Mouse (Mus musculus) liver, embryonic 13.5 days (tissue): Measurements from ENCODE around the gene Hnrnpu. TPM values are rescaled to one million over a fixed set of nuclear protein-coding genes. Genes with fewer than 3 reads are reported as not detected.

Source experiments
- ATAC-seq: fragments of 200-750 bp; cut with Nextera tagmentation; 2 replicates; pipeline ENCODE4 v1.8.0; 2017; ENCODE audit warnings: low read depth, mild to moderate bottlenecking, moderate number of reproducible peaks, moderate library complexity
- DNase-seq: peaks from one replicate; pipeline ENCODE4 v3.0.0; 2022
- H3K27ac ChIP-seq: fragments of 300-500 bp; sonication (generic); 2 replicates; pipeline ENCODE4 v1.5.1; 2015; ENCODE audit warnings: moderate library complexity, mild to moderate bottlenecking, inconsistent platforms
- H3K27me3 ChIP-seq: fragments of 300-500 bp; sonication (generic); 2 replicates; pipeline ENCODE4 v1.6.1; 2015; ENCODE audit warnings: mild to moderate bottlenecking, inconsistent platforms
- H3K36me3 ChIP-seq: fragments of 300-500 bp; sonication (generic); 2 replicates; pipeline ENCODE4 v1.6.1; 2015; ENCODE audit warnings: mild to moderate bottlenecking, inconsistent platforms
- H3K4me1 ChIP-seq: fragments of 300-500 bp; sonication (generic); replicated peaks from 2 replicates; pipeline ENCODE4 v1.6.1; 2015; ENCODE audit warnings: inconsistent platforms
- H3K4me2 ChIP-seq: fragments of 300-500 bp; sonication (generic); 2 replicates; pipeline ENCODE4 v1.6.1; 2015; ENCODE audit warnings: inconsistent platforms, mild to moderate bottlenecking, moderate library complexity
- H3K4me3 ChIP-seq: fragments of 300-500 bp; sonication (generic); replicated peaks from 2 replicates; pipeline ENCODE4 v1.5.1; 2015; ENCODE audit warnings: mild to moderate bottlenecking, inconsistent platforms
- H3K9ac ChIP-seq: fragments of 300-500 bp; sonication (generic); 2 replicates; pipeline ENCODE4 v1.6.1; 2015; ENCODE audit warnings: mild to moderate bottlenecking, inconsistent platforms
- H3K9me3 ChIP-seq: fragments of 300-500 bp; sonication (generic); replicated peaks from 2 replicates; pipeline ENCODE4 v1.6.1; 2016; ENCODE audit warnings: inconsistent platforms
- WGBS: fragments of 180-500 bp; shearing (Covaris S2); methylation state at CpG from one replicate; pipeline ENCODE4 v1.1.7; 2015; ENCODE audit not compliant: insufficient replicate concordance; 5-methylcytosine and 5-hydroxymethylcytosine counted together
- polyA plus RNA-seq: library from polyadenylated mRNA; unstranded; fragments of >200 nt; fragmentation: Nextera tagmentation; extraction: Ambion mirVana; gene quantifications from 2 replicates; pipeline ENCODE4 v1.2.1, GENCODE M21; 2015

Gene Hnrnpu
- polyA plus RNA-seq: 177 and 260 TPM in 2 replicates

DNA sequence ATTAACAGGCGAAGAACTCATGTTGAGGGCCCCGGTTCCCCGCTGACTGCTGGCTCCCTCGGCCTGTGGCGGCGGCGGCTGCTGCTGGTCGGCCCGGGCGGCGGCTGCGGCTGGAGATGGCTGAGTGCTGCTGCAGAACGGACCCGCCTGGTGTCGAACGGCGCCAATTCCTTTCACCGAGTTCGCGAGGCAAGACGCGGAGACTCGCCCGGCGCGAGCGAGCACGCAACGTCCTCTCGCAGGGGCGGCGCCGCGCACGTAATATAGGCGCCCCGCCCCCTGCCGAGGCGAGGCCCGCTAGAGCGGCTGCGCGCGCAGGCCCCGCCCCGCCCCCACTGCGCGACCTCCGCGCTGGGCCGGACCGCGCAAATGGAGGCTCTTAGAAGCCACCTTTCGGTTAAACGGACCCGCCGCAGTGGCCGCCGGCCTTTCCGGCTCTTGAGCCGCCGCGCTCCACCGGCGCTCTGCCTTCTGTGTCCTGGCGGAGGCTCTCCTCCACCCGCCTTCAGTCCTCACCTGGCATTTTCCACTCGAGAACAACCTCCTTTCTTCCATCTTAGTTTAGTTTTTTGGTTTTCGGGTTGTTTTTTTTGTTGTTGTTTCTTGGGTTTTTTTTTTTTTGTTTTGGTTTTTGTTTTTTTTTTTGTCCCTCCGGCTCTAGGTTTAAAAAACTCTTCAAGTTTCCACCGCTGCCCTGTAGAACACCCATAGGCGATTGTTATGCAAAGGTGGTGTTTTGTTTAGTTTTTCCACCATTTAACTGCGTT, at the start of gene Hnrnpu:
Hnrnpu (minus strand) TSS at position 247 of the 767 bp plus-strand sequence.
- Histone ChIP-seq H3K27me3 (no peaks in the 10 kb centered on the region), H3K4me2 (peak within 1 kb of the TSS; percentile 76), H3K27ac (peak within 1 kb of the TSS; percentile 100), H3K4me1 (peaks cover 39% of the 10 kb centered on the region), H3K36me3 (peaks cover 26% of the 10 kb centered on the region), H3K4me3 (peak within 1 kb of the TSS; percentile 99), H3K9me3 (no peaks in the 10 kb centered on the region), H3K9ac (peak within 1 kb of the TSS; percentile 100)
- DNase-seq (peak; percentile 91), ATAC-seq (peak; percentile 83)
- under 1% methylated on average over 73 of the region's 73 CpGs for WGBS

DNA sequence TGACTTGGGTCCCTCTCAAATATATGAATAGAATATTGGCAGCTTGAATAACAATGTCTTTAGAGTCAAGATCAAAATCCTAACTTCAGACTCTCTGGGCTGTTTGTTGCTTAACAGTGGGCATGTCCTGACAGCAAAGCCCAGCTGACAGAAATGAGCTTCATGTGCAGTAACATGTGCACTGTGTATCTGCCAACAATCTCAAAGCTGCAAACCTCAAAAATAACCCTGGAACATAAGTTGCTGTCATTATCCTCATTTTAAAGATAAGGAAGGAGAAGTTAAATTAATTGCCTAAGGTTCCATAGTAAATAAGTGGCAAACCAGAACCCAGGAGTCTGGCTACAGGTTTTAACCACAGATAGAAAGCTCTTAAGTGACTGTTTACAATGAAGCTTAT, 44.6 kb upstream of the Hnrnpu start:
- no peak overlapping the region for H3K9ac ChIP-seq
- peaks cover 16% of the 10 kb centered on the region for H3K4me1 ChIP-seq
- no peak for ATAC-seq
- no peaks in the 10 kb centered on the region for H3K9me3 ChIP-seq
- no peak overlapping the region for H3K27ac ChIP-seq
- DNase-seq: no peak
- no peaks in the 10 kb centered on the region for H3K36me3 ChIP-seq
- no peak overlapping the region for H3K4me3 ChIP-seq
- H3K4me2 ChIP-seq: no peak overlapping the region
- H3K27me3 ChIP-seq: no peaks in the 10 kb centered on the region

DNA sequence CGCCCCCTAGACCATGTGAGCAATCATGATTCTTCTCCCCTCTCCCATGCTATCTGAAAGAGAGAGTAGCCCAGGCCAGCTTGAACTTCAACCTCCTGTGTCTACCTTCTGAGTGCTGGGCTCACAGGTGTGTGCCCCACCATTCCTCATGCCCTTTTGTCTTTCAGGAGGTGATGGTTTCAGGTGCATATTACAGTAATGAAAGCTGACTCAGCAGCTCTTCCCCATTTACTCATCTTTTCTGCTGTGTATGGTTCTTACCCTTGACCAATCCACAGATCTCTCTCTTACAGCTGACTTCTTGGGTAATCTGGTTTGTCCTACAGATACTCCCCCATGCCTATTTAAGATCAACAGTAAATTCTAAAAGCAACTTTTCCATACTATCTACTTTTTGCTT, 41.6 kb upstream of the Hnrnpu start:
- Histone ChIP-seq H3K9ac (no peak overlapping the region), H3K36me3 (no peaks in the 10 kb centered on the region), H3K27me3 (no peaks in the 10 kb centered on the region), H3K4me3 (no peak overlapping the region), H3K4me2 (no peak overlapping the region), H3K27ac (no peak overlapping the region), H3K9me3 (no peaks in the 10 kb centered on the region), H3K4me1 (peaks cover 18% of the 10 kb centered on the region)
- DNase-seq: no peak
- WGBS: 80% methylated on average over 1 of the region's 1 CpGs
- no peak for ATAC-seq

DNA sequence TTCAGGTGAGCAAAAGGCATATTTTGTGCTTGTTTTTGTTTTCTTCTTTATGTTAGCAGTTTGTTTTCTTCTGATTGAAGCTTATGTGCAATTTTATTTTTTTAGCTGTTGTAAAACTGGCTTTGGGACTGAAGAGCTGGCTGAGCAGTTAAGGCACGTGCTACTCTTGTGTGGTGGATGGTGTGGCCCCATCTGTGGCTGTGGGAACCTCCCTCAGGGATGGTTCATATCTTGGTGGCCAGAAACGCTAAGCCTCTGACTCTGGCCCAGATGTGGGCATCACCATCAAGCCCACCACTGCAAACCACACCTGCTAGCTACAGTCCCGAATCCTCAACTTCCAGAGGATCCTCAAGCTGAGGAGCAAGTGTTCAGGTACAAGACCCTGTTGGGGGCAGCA, 40.5 kb upstream of the Hnrnpu start:
- H3K27me3 ChIP-seq: no peaks in the 10 kb centered on the region
- no peak overlapping the region for H3K4me2 ChIP-seq
- no peaks in the 10 kb centered on the region for H3K9me3 ChIP-seq
- no peak overlapping the region for H3K9ac ChIP-seq
- no peaks in the 10 kb centered on the region for H3K36me3 ChIP-seq
- WGBS: 38% methylated on average over 3 of the region's 3 CpGs
- H3K4me1 ChIP-seq: peaks cover 22% of the 10 kb centered on the region
- H3K27ac ChIP-seq: no peak overlapping the region
- ATAC-seq: peak; percentile 76
- no peak for DNase-seq
- H3K4me3 ChIP-seq: no peak overlapping the region

DNA sequence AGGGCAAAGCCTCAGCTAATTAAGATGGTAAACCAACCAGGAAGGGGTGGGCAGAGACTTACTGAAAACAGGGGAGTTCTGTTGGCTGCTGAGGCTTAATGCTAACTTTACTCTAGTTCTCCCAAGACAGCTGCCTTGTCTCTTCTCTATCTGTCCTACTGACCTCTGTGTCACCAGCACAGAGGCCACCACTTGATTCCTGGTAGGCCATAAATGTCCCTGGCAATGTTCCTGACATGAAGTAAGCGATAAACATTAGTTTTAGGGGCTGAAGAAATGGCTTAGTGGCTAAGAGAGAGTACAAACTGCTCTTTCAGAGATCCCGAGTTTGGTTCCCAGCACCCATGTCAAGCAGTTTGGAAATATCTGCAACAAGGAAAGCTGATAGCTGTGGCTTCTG, 39.3 kb upstream of the Hnrnpu start:
- Histone ChIP-seq H3K9me3 (no peaks in the 10 kb centered on the region), H3K4me2 (no peak overlapping the region), H3K4me3 (no peak overlapping the region), H3K4me1 (peaks cover 22% of the 10 kb centered on the region), H3K27ac (no peak overlapping the region), H3K27me3 (no peaks in the 10 kb centered on the region), H3K36me3 (no peaks in the 10 kb centered on the region), H3K9ac (no peak overlapping the region)
- DNase-seq (no peak), ATAC-seq (no peak)
- 59% methylated on average over 2 of the region's 2 CpGs for WGBS

DNA sequence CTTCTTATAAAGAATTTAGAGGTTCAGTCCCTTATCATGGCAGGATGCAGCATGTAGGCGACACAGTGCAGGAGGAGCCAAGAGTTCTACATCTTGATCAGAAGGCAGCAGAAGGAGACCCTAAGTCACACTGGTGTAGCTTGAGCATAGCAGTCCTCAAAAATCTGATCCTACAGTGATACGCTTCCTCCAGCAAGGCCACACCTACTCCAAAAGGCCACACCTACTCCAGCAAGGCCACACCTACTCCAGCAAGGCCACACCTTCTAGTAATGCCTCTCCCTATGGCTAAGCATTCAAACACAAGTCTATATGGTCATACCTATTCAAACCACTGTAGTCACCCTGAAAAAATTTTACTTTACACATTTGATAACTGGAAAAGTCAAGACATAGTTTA, 38.5 kb upstream of the Hnrnpu start:
- Histone ChIP-seq H3K9ac (no peak overlapping the region), H3K27ac (no peak overlapping the region), H3K36me3 (no peaks in the 10 kb centered on the region), H3K4me3 (no peak overlapping the region), H3K9me3 (no peaks in the 10 kb centered on the region), H3K27me3 (no peaks in the 10 kb centered on the region), H3K4me2 (no peak overlapping the region), H3K4me1 (peaks cover 22% of the 10 kb centered on the region)
- ATAC-seq (peak; percentile 82), DNase-seq (peak; percentile 59)
- WGBS: 38% methylated on average over 2 of the region's 2 CpGs

DNA sequence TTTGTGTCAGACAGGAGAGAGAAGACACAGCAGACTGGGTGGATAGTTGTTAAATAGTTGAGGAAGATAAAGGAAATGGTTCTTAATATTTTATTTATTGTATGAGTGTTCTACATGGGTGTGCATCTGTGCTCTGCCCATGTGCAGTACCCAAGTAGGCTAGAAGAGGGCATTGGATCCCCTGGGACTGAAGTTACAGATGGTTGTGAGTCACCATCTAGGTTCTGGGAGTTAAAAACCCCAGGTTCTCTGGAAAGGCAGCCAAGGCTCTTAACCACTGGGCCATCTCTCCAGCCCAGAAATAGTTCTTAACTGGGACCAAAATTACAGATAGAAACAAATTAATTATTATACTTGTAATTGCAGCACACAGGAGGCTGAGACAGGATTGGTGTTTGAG, 37.8 kb upstream of the Hnrnpu start:
- H3K9ac ChIP-seq: no peak overlapping the region
- no peaks in the 10 kb centered on the region for H3K27me3 ChIP-seq
- no peak overlapping the region for H3K4me3 ChIP-seq
- no peak overlapping the region for H3K27ac ChIP-seq
- H3K9me3 ChIP-seq: no peaks in the 10 kb centered on the region
- H3K4me2 ChIP-seq: no peak overlapping the region
- DNase-seq (no peak), ATAC-seq (no peak)
- H3K36me3 ChIP-seq: no peaks in the 10 kb centered on the region
- peaks cover 23% of the 10 kb centered on the region for H3K4me1 ChIP-seq

DNA sequence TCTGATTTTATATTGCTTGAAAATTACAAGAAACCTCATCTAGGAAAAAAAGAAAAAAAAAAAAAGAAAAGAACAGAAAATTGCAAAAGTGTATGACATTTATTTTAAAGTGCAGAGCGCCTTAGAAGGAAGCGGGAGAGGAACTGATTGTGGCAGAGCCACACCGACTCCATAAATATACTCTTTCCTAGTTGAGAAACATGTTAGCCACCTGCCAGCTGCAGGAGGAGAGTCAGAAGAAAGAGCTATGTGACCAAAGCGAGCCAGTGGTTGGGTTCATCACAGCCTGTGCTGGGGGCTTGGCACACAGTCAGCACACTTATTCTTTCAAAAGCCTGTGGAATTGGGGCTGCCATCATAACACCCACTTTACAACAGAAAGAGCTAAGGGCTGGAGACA, 35.1 kb upstream of the Hnrnpu start:
- peaks cover 36% of the 10 kb centered on the region for H3K4me1 ChIP-seq
- no peak overlapping the region for H3K4me2 ChIP-seq
- ATAC-seq (no peak), DNase-seq (no peak)
- WGBS: 62% methylated on average over 4 of the region's 4 CpGs
- H3K27ac ChIP-seq: no peak overlapping the region
- H3K27me3 ChIP-seq: no peaks in the 10 kb centered on the region
- H3K9ac ChIP-seq: no peak overlapping the region
- H3K36me3 ChIP-seq: no peaks in the 10 kb centered on the region
- H3K9me3 ChIP-seq: no peaks in the 10 kb centered on the region
- H3K4me3 ChIP-seq: no peak overlapping the region

DNA sequence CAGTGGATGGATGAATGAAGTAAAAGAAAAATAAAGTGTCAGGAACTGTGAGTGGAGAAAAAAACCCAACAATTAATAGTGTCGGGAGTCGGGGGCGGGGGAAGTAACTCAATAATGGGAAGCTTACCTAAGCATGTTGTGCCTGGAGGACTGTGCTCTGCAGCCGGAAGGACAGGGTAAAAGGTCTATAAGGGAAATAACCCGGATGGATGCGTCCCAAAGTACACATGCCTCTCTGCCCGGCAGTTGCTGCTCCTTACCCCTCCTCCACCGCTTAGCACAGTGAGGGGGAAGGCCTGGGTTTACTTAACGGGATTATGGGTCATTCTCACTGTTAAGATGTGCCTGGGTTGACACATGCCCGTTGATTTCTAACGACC, 31.7 kb upstream of the Hnrnpu start:
- peak overlapping the region; percentile 79 for H3K4me2 ChIP-seq
- peak overlapping the region; percentile 74 for H3K9ac ChIP-seq
- no peaks in the 10 kb centered on the region for H3K27me3 ChIP-seq
- no peaks in the 10 kb centered on the region for H3K9me3 ChIP-seq
- peak overlapping the region; percentile 84 for H3K27ac ChIP-seq
- WGBS: 2% methylated on average over 11 of the region's 11 CpGs
- ATAC-seq (peak; percentile 82), DNase-seq (peak; percentile 37)
- no peaks in the 10 kb centered on the region for H3K36me3 ChIP-seq
- H3K4me3 ChIP-seq: peak overlapping the region; percentile 62
- H3K4me1 ChIP-seq: peaks cover 33% of the 10 kb centered on the region

DNA sequence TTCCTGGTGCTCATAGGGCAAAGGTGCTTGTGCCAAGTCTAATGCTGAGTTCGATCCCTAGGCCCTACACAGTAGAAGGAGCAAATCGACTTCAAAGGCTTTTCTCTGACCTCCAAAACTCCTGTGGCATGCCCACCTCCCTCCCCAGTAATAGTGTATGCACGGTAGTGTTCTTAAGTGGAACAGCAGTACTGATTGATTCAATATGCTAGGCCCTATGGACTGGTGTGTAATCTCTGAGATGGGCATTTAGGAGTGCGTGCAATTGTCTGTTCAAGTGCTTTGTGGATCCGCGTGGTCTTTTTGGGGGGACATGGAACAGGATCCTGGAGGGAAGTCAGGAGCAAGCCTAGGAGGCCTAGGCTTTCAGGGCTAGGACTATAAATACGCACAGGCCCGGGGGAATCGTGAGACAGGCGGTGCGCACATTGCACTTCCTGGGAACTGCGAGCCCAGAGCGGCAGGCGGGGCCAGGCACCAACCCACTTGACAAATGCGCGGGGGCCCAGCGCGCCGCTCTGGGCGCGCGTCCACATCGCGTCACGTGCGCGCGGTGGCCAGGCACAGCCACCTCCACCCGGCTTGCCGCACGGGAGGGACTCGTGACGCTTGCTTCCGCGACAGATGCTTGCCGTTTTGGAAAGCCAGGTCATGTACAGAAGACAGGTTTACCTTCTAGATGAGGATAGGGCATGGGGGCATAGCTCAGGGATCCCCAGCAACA, 31.1 kb upstream of the Hnrnpu start:
- Histone ChIP-seq H3K9me3 (no peaks in the 10 kb centered on the region), H3K4me2 (peak overlapping the region; percentile 79), H3K36me3 (no peaks in the 10 kb centered on the region), H3K27ac (peak overlapping the region; percentile 84), H3K4me1 (peaks cover 33% of the 10 kb centered on the region), H3K4me3 (peak overlapping the region; percentile 62), H3K9ac (peak overlapping the region; percentile 74), H3K27me3 (no peaks in the 10 kb centered on the region)
- ATAC-seq (peak; percentile 95), DNase-seq (peak; percentile 76)
- 4% methylated on average over 36 of the region's 36 CpGs for WGBS

DNA sequence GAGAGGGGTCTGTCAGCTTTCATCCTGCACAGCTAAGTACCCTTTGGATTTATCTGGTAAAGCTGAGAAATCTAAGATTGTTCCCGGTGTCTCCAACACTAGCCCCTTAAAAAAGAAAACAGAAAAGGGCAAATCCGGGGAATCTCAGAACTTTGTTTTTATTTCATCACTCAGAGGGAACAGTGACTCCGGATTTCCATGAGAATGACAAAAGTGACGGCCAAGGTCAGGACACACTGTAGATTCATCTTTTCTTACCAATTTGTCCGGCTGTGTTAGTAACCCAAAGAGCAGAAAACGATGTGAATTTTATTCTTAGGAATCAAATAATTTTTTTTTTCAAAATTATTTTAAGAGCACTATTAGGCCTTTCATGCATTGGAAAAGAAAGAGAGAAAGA, 30.5 kb upstream of the Hnrnpu start:
- no peak overlapping the region; the same call in 1 of the 2 replicates for H3K27ac ChIP-seq
- 71% methylated on average over 6 of the region's 6 CpGs for WGBS
- no peaks in the 10 kb centered on the region for H3K36me3 ChIP-seq
- no peak overlapping the region for H3K4me3 ChIP-seq
- H3K9ac ChIP-seq: no peak overlapping the region
- H3K4me2 ChIP-seq: peak overlapping the region; percentile 79; the same call in 1 of the 2 replicates
- H3K27me3 ChIP-seq: no peaks in the 10 kb centered on the region
- no peak for ATAC-seq
- H3K9me3 ChIP-seq: no peaks in the 10 kb centered on the region
- H3K4me1 ChIP-seq: peaks cover 29% of the 10 kb centered on the region
- no peak for DNase-seq

DNA sequence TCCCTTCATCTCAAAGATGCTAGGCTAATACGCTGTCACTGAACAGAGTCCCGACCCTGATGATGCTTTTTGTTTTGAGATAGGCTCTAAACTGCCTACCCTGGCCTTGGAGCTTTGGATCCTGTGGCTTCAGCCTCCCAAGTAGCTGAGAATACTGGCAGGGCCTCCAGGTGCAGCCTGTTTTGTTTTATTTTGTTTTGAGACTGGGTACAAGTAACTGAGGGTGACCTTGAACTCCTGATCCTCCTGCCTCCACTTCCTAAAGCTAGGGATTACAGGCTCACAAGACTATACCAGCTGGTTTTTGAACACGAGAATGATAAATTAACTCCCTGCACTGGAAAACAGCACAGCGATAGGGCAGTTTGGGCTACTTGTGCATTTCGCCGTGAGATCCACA, 27.6 kb upstream of the Hnrnpu start:
- Histone ChIP-seq H3K9me3 (no peaks in the 10 kb centered on the region), H3K4me2 (no peak overlapping the region), H3K9ac (no peak overlapping the region), H3K27me3 (no peaks in the 10 kb centered on the region), H3K4me1 (peaks cover 21% of the 10 kb centered on the region), H3K4me3 (no peak overlapping the region), H3K36me3 (no peaks in the 10 kb centered on the region), H3K27ac (no peak overlapping the region)
- WGBS: 72% methylated on average over 6 of the region's 6 CpGs
- ATAC-seq (no peak), DNase-seq (no peak)
